Mouse (Mus musculus) v-Abl transformed pro-B cells (cell line): ENCODE measurements around the gene Gm5426.

ENCODE experiments used
- in situ Hi-C, 2 experiments: fragments of 400-800 bp; cut with MboI; formaldehyde crosslinking; loops; one replicate each; pipeline ENCODE4 v1.15.1; 2025; ENCODE audit not compliant: unreplicated experiment in 2 of 2

Gm5426 gene

GRCm38 (mm10) chr10:96136451-96136850 is at the start of gene Gm5426:
Gene Gm5426, plus strand, starts transcription at chr10:96136603.
- in situ Hi-C loops, result loop anchor here (10.0 kb wide), 2 partner anchors 788 to 1208 kb away; no protein-coding TSS in a partner anchor

GRCm38 (mm10) chr10:96089744-96090143 is 46.7 kb upstream of the Gm5426 start:
- in situ Hi-C loops, result no loop called here

GRCm38 (mm10) chr10:96090388-96090787 is 46.0 kb upstream of the Gm5426 start:
- in situ Hi-C loops, result no loop called here

GRCm38 (mm10) chr10:96093890-96094531 is 42.4 kb upstream of the Gm5426 start:
- in situ Hi-C loops, result no loop called here

GRCm38 (mm10) chr10:96094559-96094958 is 41.8 kb upstream of the Gm5426 start:
- in situ Hi-C loops, result no loop called here

GRCm38 (mm10) chr10:96096730-96097129 is 39.7 kb upstream of the Gm5426 start:
- in situ Hi-C loops, result no loop called here

- in situ Hi-C loops, result loop anchor here in 1 of 2 experiments (10.0 kb wide), 1 partner anchor 546 kb away; no protein-coding TSS in a partner anchor
Observed at GRCm38 (mm10) chr10:96101035-96101434, 35.4 kb upstream of the Gm5426 start.

GRCm38 (mm10) chr10:96104158-96104557 is 32.2 kb upstream of the Gm5426 start:
- in situ Hi-C loops, result loop anchor here in 1 of 2 experiments (10.0 kb wide), 1 partner anchor 549 kb away; no protein-coding TSS in a partner anchor

- in situ Hi-C loops, result loop anchor here in 1 of 2 experiments (10.0 kb wide), 1 partner anchor 550 kb away; no protein-coding TSS in a partner anchor
Observed at GRCm38 (mm10) chr10:96104624-96105023, 31.8 kb upstream of the Gm5426 start.

- in situ Hi-C loops, result loop anchor here in 1 of 2 experiments (10.0 kb wide), 1 partner anchor 550 kb away; no protein-coding TSS in a partner anchor
Observed at GRCm38 (mm10) chr10:96105124-96105523, 31.3 kb upstream of the Gm5426 start.

GRCm38 (mm10) chr10:96106972-96107720 is 29.3 kb upstream of the Gm5426 start:
- in situ Hi-C loops, result loop anchor here in 1 of 2 experiments (10.0 kb wide), 1 partner anchor 552 kb away; no protein-coding TSS in a partner anchor

- in situ Hi-C loops, result loop anchor here in 1 of 2 experiments (10.0 kb wide), 1 partner anchor 553 kb away; no protein-coding TSS in a partner anchor
Observed at GRCm38 (mm10) chr10:96107825-96108224, 28.6 kb upstream of the Gm5426 start.

GRCm38 (mm10) chr10:96115325-96115724 is 21.1 kb upstream of the Gm5426 start:
- in situ Hi-C loops, result no loop called here

- in situ Hi-C loops, result no loop called here
Observed at GRCm38 (mm10) chr10:96120821-96121220, 15.6 kb upstream of the Gm5426 start.

- in situ Hi-C loops, result no loop called here
Observed at GRCm38 (mm10) chr10:96121249-96122010, 15.0 kb upstream of the Gm5426 start.

- in situ Hi-C loops, result no loop called here
Observed at GRCm38 (mm10) chr10:96123885-96124284, 12.5 kb upstream of the Gm5426 start.

- in situ Hi-C loops, result no loop called here
Observed at GRCm38 (mm10) chr10:96124290-96124689, 12.1 kb upstream of the Gm5426 start.

- in situ Hi-C loops, result loop anchor here in 1 of 2 experiments (5.0 kb wide), 1 partner anchor 81 kb away; no protein-coding TSS in a partner anchor
Observed at GRCm38 (mm10) chr10:96125771-96126454, 10.5 kb upstream of the Gm5426 start.

- in situ Hi-C loops, result loop anchor here in 1 of 2 experiments (5.0 kb wide), 1 partner anchor 78 kb away; no protein-coding TSS in a partner anchor
Observed at GRCm38 (mm10) chr10:96129213-96129612, 7.2 kb upstream of the Gm5426 start.

- in situ Hi-C loops, result loop anchor here (5.0 to 10.0 kb wide), 6 partner anchors 202 to 1214 kb away; no protein-coding TSS in a partner anchor
Observed at GRCm38 (mm10) chr10:96130406-96130805, 6.0 kb upstream of the Gm5426 start.
